Mouse (Mus musculus) heart, embryonic 15.5 days (tissue): ENCODE data around the gene Scai. TPM values are rescaled to one million over a fixed set of nuclear protein-coding genes. Genes with fewer than 3 reads are reported as not detected.
"Not testable (repeated sequence)": the region's sequence is repeated elsewhere in the genome, so short reads cannot be mapped to it uniquely, and the experiment has no call there.

Source experiments
- ATAC-seq: fragments of 200-750 bp; cut with Nextera tagmentation; replicated peaks from 2 replicates; pipeline ENCODE4 v1.8.0; 2017; ENCODE audit warnings: low read depth, moderate TSS enrichment; ENCODE audit not compliant: insufficient number of reproducible peaks, insufficient read depth, low FRiP score
- H3K27ac ChIP-seq: fragments of 300-500 bp; sonication (generic); 2 replicates; pipeline ENCODE4 v1.5.1; 2015; ENCODE audit warnings: mild to moderate bottlenecking, inconsistent platforms
- H3K27me3 ChIP-seq: fragments of 300-500 bp; sonication (generic); 2 replicates; pipeline ENCODE4 v1.6.1; 2015; ENCODE audit warnings: inconsistent platforms
- H3K36me3 ChIP-seq: fragments of 300-500 bp; sonication (generic); 2 replicates; pipeline ENCODE4 v1.6.1; 2015; ENCODE audit warnings: mild to moderate bottlenecking, inconsistent platforms
- H3K4me1 ChIP-seq: fragments of 300-500 bp; sonication (generic); replicated peaks from 2 replicates; pipeline ENCODE4 v1.6.1; 2015; ENCODE audit warnings: inconsistent platforms
- H3K4me2 ChIP-seq: fragments of 300-500 bp; sonication (generic); 2 replicates; pipeline ENCODE4 v1.6.1; 2015; ENCODE audit warnings: inconsistent platforms, mild to moderate bottlenecking, moderate library complexity
- H3K4me3 ChIP-seq: fragments of 300-500 bp; sonication (generic); 2 replicates; pipeline ENCODE4 v1.5.1; 2015; ENCODE audit warnings: mild to moderate bottlenecking, inconsistent platforms
- H3K9ac ChIP-seq: fragments of 300-500 bp; sonication (generic); 2 replicates; pipeline ENCODE4 v1.6.1; 2015; ENCODE audit warnings: mild to moderate bottlenecking, inconsistent platforms
- H3K9me3 ChIP-seq: fragments of 300-500 bp; sonication (generic); replicated peaks from 2 replicates; pipeline ENCODE4 v1.6.1; 2016; ENCODE audit warnings: inconsistent platforms
- WGBS: fragments of 180-500 bp; shearing (Covaris S2); methylation state at CpG from one replicate; pipeline ENCODE4 v1.1.7; 2015; ENCODE audit warnings: mixed read lengths; 5-methylcytosine and 5-hydroxymethylcytosine counted together
- polyA plus RNA-seq: library from polyadenylated mRNA; unstranded; fragments of >200 nt; fragmentation: Nextera tagmentation; extraction: Ambion mirVana; gene quantifications from 2 replicates; pipeline ENCODE4 v1.2.1, GENCODE M21; 2015

Scai gene
- polyA plus RNA-seq, 1 experiment from 2014 or later = 5.3 TPM

DNA sequence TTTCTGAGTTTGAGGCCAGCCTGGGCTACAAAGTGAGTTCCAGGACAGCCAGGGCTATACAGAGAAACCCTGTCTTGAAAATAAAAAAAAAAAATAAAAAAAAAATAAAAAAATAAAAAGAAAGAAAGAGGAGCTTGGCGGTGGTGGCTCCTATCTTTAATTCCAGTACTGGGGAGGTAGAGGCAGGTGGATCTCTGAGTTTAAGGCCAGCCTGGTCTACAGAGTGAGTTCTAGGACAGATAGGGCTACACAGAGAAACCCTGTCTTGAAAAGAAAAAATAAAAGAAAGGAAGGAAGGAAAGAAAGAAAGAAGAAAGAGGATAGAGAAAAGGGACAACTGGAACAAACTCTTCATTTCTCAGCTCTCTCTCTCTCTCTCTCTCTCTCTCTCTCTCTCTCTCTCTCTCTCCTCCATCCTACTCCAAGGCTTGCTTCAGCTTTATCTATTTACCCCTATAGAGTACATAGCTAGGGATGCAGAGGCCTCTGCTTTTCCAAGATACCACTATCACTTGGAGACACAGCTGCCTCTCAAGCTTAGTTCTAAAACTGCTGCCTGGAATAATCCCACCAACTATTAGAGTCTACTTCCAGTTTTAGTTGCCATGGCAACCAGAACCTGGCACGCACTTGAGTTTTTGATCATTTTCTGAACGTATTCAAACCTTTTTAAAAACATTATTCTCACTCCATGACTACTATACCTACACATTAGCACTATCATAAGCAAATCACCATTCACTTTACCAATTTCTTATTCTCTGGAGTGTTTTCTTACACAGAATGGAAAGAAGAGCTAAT, 60.8 kb downstream of the Scai start:
- Histone ChIP-seq H3K27ac (no peak overlapping the region), H3K9ac (no peak overlapping the region), H3K27me3 (no peaks in the 10 kb centered on the region), H3K4me2 (no peak overlapping the region), H3K36me3 (no peaks in the 10 kb centered on the region), H3K4me3 (no peak overlapping the region), H3K4me1 (no peaks in the 10 kb centered on the region), H3K9me3 (no peaks in the 10 kb centered on the region)
- WGBS = 89% methylated on average over 3 of the region's 3 CpGs
- no peak for ATAC-seq

- no peak overlapping the region for H3K4me3 ChIP-seq
- no peaks in the 10 kb centered on the region for H3K4me1 ChIP-seq
- no peaks in the 10 kb centered on the region for H3K27me3 ChIP-seq
- ATAC-seq = no peak
- no peaks in the 10 kb centered on the region for H3K9me3 ChIP-seq
- 84% methylated on average over 5 of the region's 5 CpGs for WGBS
- no peak overlapping the region for H3K4me2 ChIP-seq
- no peak overlapping the region for H3K9ac ChIP-seq
- no peak overlapping the region for H3K27ac ChIP-seq
- H3K36me3 ChIP-seq = peaks cover 11% of the 10 kb centered on the region
Observed at GRCm38 (mm10) chr2:39124167-39124566, 66.4 kb downstream of the Scai start.

DNA sequence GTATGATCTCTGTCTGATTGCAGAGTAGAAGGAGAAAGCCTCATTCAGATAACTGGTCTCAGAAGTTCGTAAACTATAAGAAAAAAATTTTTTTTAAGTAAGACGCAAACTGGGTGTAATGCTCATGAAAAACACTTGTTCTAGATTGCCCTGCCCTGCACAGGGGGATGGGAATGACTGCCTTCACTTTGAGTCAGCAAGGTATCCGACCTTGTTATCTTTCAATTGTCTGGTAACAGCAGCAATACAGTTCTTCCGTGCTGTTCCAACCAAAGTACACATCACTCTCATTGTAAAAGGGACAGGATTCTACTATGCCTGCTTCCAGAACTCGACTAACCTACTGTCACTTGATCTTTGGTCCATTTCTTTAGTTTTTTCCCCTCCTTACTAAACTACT, 69.4 kb downstream of the Scai start:
- H3K9me3 ChIP-seq = no peaks in the 10 kb centered on the region
- no peak overlapping the region for H3K9ac ChIP-seq
- H3K27ac ChIP-seq = no peak overlapping the region
- 85% methylated on average over 5 of the region's 5 CpGs for WGBS
- H3K4me2 ChIP-seq = no peak overlapping the region
- H3K27me3 ChIP-seq = no peaks in the 10 kb centered on the region
- H3K4me1 ChIP-seq = no peaks in the 10 kb centered on the region
- H3K4me3 ChIP-seq = no peak overlapping the region
- peaks cover 16% of the 10 kb centered on the region for H3K36me3 ChIP-seq
- no peak for ATAC-seq

DNA sequence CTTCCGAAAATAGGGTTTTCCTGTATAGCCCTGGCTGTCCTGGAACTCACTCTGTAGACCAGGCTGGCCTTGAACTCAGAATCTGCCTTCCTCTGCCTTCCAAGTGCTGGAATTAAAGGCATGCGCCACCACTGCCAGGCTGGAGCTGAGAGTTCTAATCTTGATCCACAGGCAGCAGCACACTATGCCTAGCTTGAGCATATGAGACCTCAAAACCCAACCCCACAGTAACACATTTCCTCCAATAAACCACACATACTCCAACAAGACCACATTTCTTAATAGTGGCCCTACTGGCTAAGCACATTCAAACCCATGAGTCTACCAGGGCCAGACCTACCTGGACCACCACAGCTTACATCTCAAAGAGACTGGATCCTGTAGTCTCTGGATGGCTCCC, 74.0 kb downstream of the Scai start:
- no peak overlapping the region for H3K27ac ChIP-seq
- H3K4me1 ChIP-seq = no peaks in the 10 kb centered on the region
- ATAC-seq = no peak
- no peaks in the 10 kb centered on the region for H3K27me3 ChIP-seq
- no peak overlapping the region for H3K9ac ChIP-seq
- no peak overlapping the region for H3K4me3 ChIP-seq
- H3K4me2 ChIP-seq = no peak overlapping the region
- WGBS = 73% methylated on average over 2 of the region's 2 CpGs
- H3K9me3 ChIP-seq = no peaks in the 10 kb centered on the region
- peaks cover 13% of the 10 kb centered on the region; the same call in 1 of the 2 replicates for H3K36me3 ChIP-seq

DNA sequence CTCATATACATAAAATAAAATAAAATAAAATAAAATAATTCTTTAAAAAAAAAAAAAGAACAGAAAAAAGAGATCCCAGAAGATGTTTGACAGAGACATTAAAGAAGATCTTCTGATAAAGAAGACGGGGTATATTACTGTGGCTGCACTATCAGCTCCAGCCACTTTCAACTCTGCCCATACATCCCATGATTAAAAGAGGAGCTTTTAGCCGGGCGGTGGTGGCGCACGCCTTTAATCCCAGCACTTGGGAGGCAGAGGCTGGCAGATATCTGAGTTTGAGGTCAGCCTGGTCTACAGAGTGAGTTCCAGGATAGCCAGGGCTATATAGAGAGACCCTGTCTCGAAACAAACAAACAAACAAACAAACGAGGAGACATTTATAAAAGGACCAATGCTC, 76.4 kb downstream of the Scai start:
- H3K27me3 ChIP-seq = no peaks in the 10 kb centered on the region
- H3K4me2 ChIP-seq = no peak overlapping the region
- 96% methylated on average over 7 of the region's 7 CpGs for WGBS
- H3K9ac ChIP-seq = no peak overlapping the region
- H3K4me1 ChIP-seq = no peaks in the 10 kb centered on the region
- ATAC-seq = no peak
- H3K36me3 ChIP-seq = peaks cover 8% of the 10 kb centered on the region; the same call in 1 of the 2 replicates
- H3K9me3 ChIP-seq = no peaks in the 10 kb centered on the region
- no peak overlapping the region for H3K27ac ChIP-seq
- H3K4me3 ChIP-seq = no peak overlapping the region

DNA sequence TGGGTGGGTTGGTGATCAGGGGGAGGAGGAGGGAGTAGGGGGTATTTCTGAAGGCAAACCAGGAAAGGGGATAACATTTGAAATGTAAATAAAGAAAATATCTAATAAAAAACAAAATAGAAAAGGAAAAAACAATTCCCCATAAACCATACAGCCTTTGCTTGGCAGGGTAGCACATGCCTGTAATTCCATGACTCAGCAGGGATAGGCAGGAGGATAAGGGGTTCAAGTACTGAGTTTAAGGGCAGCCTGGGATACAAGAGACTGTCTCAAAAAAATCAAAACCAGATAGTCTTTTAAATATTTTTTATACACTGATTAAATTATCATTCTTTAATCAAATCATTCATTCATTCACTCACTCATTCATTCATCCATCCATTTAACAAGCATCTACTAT, 80.0 kb downstream of the Scai start:
- no peak overlapping the region for H3K4me2 ChIP-seq
- no peak overlapping the region for H3K9ac ChIP-seq
- no peaks in the 10 kb centered on the region for H3K27me3 ChIP-seq
- no peaks in the 10 kb centered on the region for H3K4me1 ChIP-seq
- H3K4me3 ChIP-seq = no peak overlapping the region
- peaks cover 11% of the 10 kb centered on the region for H3K36me3 ChIP-seq
- H3K27ac ChIP-seq = no peak overlapping the region
- no peaks in the 10 kb centered on the region for H3K9me3 ChIP-seq
- no peak for ATAC-seq

GRCm38 (mm10) chr2:39109712-39110111, 80.8 kb downstream of the Scai start:
- H3K27me3 ChIP-seq, H3K4me2 ChIP-seq, H3K9ac ChIP-seq, H3K27ac ChIP-seq, ATAC-seq, H3K4me1 ChIP-seq, H3K4me3 ChIP-seq, H3K9me3 ChIP-seq: not testable (repeated sequence)
- peaks cover 15% of the 10 kb centered on the region for H3K36me3 ChIP-seq

GRCm38 (mm10) chr2:39099951-39100350, 90.6 kb downstream of the Scai start:
- not testable (repeated sequence) for H3K27me3 ChIP-seq, ATAC-seq, H3K9ac ChIP-seq, H3K27ac ChIP-seq, H3K4me1 ChIP-seq, H3K4me2 ChIP-seq, H3K9me3 ChIP-seq, H3K4me3 ChIP-seq
- 92% methylated on average over 1 of the region's 1 CpGs for WGBS
- peaks cover 18% of the 10 kb centered on the region for H3K36me3 ChIP-seq

GRCm38 (mm10) chr2:39097993-39098392, 92.5 kb downstream of the Scai start:
- H3K4me3 ChIP-seq = no peak overlapping the region
- no peak overlapping the region for H3K4me2 ChIP-seq
- no peaks in the 10 kb centered on the region for H3K9me3 ChIP-seq
- no peak overlapping the region for H3K27ac ChIP-seq
- no peak overlapping the region for H3K9ac ChIP-seq
- no peaks in the 10 kb centered on the region for H3K4me1 ChIP-seq
- no peaks in the 10 kb centered on the region for H3K27me3 ChIP-seq
- peaks cover 15% of the 10 kb centered on the region for H3K36me3 ChIP-seq
- no peak for ATAC-seq

DNA sequence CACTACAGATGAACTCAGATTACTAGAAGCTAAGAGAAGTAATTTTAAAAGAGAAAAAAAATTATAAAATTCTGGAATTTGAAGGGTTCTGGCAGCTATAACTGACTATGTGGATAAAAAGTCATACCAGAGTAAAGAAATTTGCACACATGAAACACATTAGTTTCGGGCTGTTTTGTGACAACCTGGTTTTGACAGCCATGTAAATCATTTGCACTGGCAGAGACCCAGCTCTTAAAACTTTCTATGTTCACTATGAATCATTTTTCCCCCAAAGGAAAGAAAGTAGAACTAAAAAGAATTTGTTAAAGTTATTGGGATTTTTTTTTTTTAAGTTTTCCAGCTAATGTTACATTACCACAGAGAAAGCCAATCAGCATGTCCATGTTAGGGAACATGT, 98.6 kb downstream of the Scai start:
- Histone ChIP-seq H3K36me3 (peaks cover 9% of the 10 kb centered on the region), H3K4me2 (no peak overlapping the region), H3K9me3 (no peaks in the 10 kb centered on the region), H3K9ac (no peak overlapping the region), H3K4me3 (no peak overlapping the region), H3K27me3 (no peaks in the 10 kb centered on the region), H3K27ac (no peak overlapping the region), H3K4me1 (no peaks in the 10 kb centered on the region)
- ATAC-seq = no peak
- 83% methylated on average over 1 of the region's 1 CpGs for WGBS

GRCm38 (mm10) chr2:39082706-39083105, 107.8 kb downstream of the Scai start:
- WGBS = 77% methylated on average over 3 of the region's 3 CpGs
- no peak overlapping the region for H3K9ac ChIP-seq

DNA sequence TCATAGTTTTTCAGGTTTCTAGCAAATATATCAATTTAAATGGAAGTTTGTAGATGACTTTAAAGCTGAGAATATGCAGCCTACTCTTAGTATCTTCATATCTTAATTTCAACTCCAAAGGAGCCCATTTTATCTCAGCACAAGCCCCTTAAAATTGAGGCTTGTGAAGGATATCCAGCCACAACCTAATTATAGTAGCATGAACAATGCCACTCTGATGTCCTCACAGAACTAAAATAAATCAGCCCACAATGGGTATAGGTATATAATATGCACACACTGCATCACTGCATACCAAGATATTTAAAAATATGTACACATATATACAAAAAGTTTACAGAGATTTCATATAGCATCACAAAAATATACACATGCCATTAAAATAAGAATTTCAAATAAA, 119.9 kb downstream of the Scai start:
- Histone ChIP-seq H3K27me3 (no peaks in the 10 kb centered on the region), H3K4me1 (peaks cover 5% of the 10 kb centered on the region; the same call in 1 of the 2 replicates), H3K36me3 (no peaks in the 10 kb centered on the region), H3K4me3 (no peak overlapping the region), H3K27ac (no peak overlapping the region), H3K9me3 (no peaks in the 10 kb centered on the region), H3K4me2 (no peak overlapping the region), H3K9ac (no peak overlapping the region)
- ATAC-seq = no peak

More at GRCm38 (mm10) chr2:39082706-39083105, 107.8 kb downstream of the Scai start:
- Histone ChIP-seq H3K9me3 (no peaks in the 10 kb centered on the region), H3K4me2 (no peak overlapping the region), H3K4me3 (no peak overlapping the region), H3K36me3 (peaks cover 20% of the 10 kb centered on the region), H3K27me3 (no peaks in the 10 kb centered on the region), H3K27ac (no peak overlapping the region), H3K4me1 (no peaks in the 10 kb centered on the region)
- ATAC-seq = no peak
